Mouse (Mus musculus): Measurements from ENCODE around the gene Engase.

- TF ChIP-seq POLR2A (IDR thresholded peaks at IDR 0.05; ENCODE audit: insufficient read depth, low read depth, low read length) (no peak), EP300 (IDR thresholded peaks at IDR 0.05; ENCODE audit: insufficient read depth, low read depth, low read length) (no peak), CTCF (IDR thresholded peaks at IDR 0.05) (no peak)
Measured at GRCm38 (mm10) chr11:118485780-118486179, 9.2 kb downstream of the Engase start.

Data from heart, adult 2 months (tissue).